Mouse (Mus musculus) forebrain, embryonic 13.5 days (tissue): ENCODE measurements around the gene Slc23a3. TPM values are rescaled to one million over a fixed set of nuclear protein-coding genes. Genes with fewer than 3 reads are reported as not detected.

ENCODE experiments used
- ATAC-seq: fragments of 200-750 bp; cut with Nextera tagmentation; 2 replicates; pipeline ENCODE4 v1.8.0; 2017
- H3K27ac ChIP-seq: fragments of 300-500 bp; sonication (generic); 2 replicates; pipeline ENCODE4 v1.5.1; 2015; ENCODE audit warnings: inconsistent platforms, mild to moderate bottlenecking, moderate library complexity
- H3K27me3 ChIP-seq: fragments of 300-500 bp; sonication (generic); 2 replicates; pipeline ENCODE4 v1.6.1; 2015; ENCODE audit warnings: mild to moderate bottlenecking, inconsistent platforms
- H3K36me3 ChIP-seq: fragments of 300-500 bp; sonication (generic); 2 replicates; pipeline ENCODE4 v1.6.1; 2015; ENCODE audit warnings: mild to moderate bottlenecking, inconsistent platforms; ENCODE audit not compliant: poor library complexity, severe bottlenecking
- H3K4me1 ChIP-seq: fragments of 300-500 bp; sonication (generic); 2 replicates; pipeline ENCODE4 v1.6.1; 2015; ENCODE audit warnings: inconsistent platforms
- H3K4me2 ChIP-seq: fragments of 300-500 bp; sonication (generic); 2 replicates; pipeline ENCODE4 v1.6.1; 2015; ENCODE audit warnings: inconsistent platforms, mild to moderate bottlenecking, moderate library complexity
- H3K4me3 ChIP-seq: fragments of 300-500 bp; sonication (generic); 2 replicates; pipeline ENCODE4 v1.5.1; 2015; ENCODE audit warnings: mild to moderate bottlenecking, inconsistent platforms
- H3K9ac ChIP-seq: fragments of 300-500 bp; sonication (generic); 2 replicates; pipeline ENCODE4 v1.6.1; 2015; ENCODE audit warnings: mild to moderate bottlenecking, inconsistent platforms
- H3K9me3 ChIP-seq: fragments of 300-500 bp; sonication (generic); replicated peaks from 2 replicates; pipeline ENCODE4 v1.6.1; 2016; ENCODE audit warnings: inconsistent platforms
- WGBS: fragments of 180-500 bp; shearing (Covaris S2); methylation state at CpG from one replicate; pipeline ENCODE4 v1.1.7; 2015; 5-methylcytosine and 5-hydroxymethylcytosine counted together
- polyA plus RNA-seq: library from polyadenylated mRNA; unstranded; fragments of >200 nt; fragmentation: Nextera tagmentation; extraction: Ambion mirVana; gene quantifications from 2 replicates; pipeline ENCODE4 v1.2.1, GENCODE M21; 2015

Slc23a3 gene
- polyA plus RNA-seq, 1 experiment from 2014 or later, result 0.08 TPM

DNA sequence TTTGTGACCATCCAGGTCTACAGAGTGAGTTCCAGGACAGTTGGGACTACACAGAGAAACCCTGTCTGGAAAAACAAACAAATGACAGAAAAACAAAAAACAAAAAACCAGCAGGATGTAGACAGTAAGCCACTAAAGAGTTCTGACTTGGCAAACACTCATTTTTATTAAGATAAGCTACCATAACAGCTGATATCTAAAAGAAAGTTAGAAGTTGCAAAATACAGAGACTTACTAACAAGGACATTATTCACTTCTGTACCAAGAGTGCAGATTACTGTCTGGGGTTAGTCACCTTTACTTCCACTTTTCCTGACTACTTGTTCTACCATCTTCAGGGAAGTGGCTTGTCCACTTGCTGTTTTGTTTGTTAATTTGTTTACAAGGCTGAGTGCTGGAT, 25.3 kb upstream of the Slc23a3 start:
- no peak overlapping the region for H3K4me3 ChIP-seq
- H3K9me3 ChIP-seq, result no peaks in the 10 kb centered on the region
- no peaks in the 10 kb centered on the region for H3K36me3 ChIP-seq
- no peaks in the 10 kb centered on the region for H3K27me3 ChIP-seq
- H3K9ac ChIP-seq, result no peak overlapping the region
- no peak for ATAC-seq
- H3K4me1 ChIP-seq, result no peaks in the 10 kb centered on the region
- no peak overlapping the region for H3K4me2 ChIP-seq
- no peak overlapping the region for H3K27ac ChIP-seq

DNA sequence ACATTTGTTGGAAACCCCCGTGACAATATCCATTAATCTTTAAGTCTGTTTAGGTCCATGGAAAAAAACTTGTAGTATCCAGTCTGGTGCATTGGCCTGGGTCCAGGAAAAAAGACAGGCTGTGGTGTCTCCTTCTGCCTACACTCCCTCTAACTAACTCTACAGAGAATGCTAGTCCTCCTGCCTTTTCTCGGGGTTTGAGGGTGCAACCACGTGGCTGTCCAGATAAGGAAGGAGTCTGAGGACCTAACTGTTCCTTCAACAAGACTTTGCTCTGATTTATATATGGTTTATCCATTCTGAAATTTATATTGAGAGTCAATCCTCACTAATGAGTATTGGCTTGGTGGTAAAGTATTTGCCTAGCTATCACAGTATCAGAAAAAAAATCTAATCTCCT, 22.1 kb upstream of the Slc23a3 start:
- H3K36me3 ChIP-seq, result no peaks in the 10 kb centered on the region
- no peak overlapping the region for H3K27ac ChIP-seq
- ATAC-seq, result no peak
- H3K9ac ChIP-seq, result no peak overlapping the region
- no peaks in the 10 kb centered on the region for H3K4me1 ChIP-seq
- H3K4me3 ChIP-seq, result no peak overlapping the region
- 76% methylated on average over 3 of the region's 3 CpGs for WGBS
- H3K27me3 ChIP-seq, result no peaks in the 10 kb centered on the region
- no peak overlapping the region for H3K4me2 ChIP-seq
- H3K9me3 ChIP-seq, result no peaks in the 10 kb centered on the region

DNA sequence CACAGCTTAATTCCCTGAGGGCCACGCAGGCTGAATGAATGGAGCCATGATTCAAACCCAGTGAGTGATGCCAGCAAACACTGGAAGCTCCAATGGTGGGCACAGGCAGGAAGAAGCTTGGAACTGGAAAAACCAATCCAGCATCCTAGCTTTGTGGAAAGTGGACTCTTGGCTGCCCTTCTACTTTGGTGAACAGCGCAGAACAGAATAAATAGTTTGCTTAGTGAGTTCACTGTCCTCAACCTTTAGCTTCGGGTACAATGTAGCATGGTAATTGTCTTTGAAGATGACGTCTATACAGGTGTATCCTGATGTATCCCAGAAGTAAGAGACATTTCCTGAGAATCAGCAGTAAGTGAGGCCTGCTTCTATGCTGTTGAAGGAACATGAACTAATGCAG, 15.0 kb upstream of the Slc23a3 start:
- H3K4me3 ChIP-seq, result no peak overlapping the region
- 91% methylated on average over 4 of the region's 4 CpGs for WGBS

DNA sequence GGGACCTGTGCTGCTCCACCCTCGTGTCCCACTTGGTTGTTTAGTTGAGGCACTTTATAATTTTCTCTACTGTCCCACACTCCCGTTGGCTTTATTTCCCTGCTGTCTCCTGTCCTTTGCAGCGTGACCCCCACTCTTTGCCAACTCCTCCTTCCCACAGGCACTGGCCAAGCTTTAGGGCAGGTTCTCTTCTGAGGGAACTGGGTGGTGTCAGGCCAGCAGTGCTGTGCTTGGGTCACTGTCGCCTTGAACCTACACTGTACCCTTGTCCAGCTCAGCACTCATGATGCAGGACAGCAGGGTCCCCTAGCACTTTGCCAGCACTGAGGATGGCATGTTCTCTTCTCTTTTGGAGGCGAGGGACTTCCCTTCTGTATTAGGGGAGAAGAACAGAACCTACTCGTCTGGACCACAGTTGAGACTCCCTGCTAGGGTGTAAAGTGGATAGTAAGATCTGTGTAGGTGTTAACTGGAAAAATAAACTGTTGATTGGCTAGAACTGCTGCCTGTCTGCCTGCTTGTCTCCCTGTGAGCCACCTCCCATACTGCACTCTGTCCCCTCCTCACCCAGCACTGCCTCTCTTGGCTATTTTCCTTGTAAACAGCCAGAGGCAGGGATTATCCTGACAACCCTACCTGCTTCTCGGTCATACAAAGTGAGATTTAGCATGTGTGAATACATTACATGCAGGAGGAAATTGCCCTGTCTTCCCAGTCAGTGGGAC, 13.9 kb upstream of the Slc23a3 start:
- Histone ChIP-seq H3K36me3 (peaks cover 56% of the 10 kb centered on the region), H3K9ac (no peak overlapping the region), H3K4me3 (no peak overlapping the region), H3K4me1 (peaks cover 14% of the 10 kb centered on the region), H3K27ac (no peak overlapping the region), H3K27me3 (no peaks in the 10 kb centered on the region), H3K9me3 (no peaks in the 10 kb centered on the region), H3K4me2 (no peak overlapping the region)
- 82% methylated on average over 7 of the region's 7 CpGs for WGBS
- ATAC-seq, result no peak

More for the DNA sequence above, 15.0 kb upstream of the Slc23a3 start:
- peaks cover 56% of the 10 kb centered on the region for H3K36me3 ChIP-seq
- no peak for ATAC-seq
- no peaks in the 10 kb centered on the region for H3K9me3 ChIP-seq
- no peak overlapping the region for H3K9ac ChIP-seq
- H3K27ac ChIP-seq, result no peak overlapping the region
- no peaks in the 10 kb centered on the region for H3K27me3 ChIP-seq
- H3K4me2 ChIP-seq, result no peak overlapping the region
- peaks cover 9% of the 10 kb centered on the region for H3K4me1 ChIP-seq

DNA sequence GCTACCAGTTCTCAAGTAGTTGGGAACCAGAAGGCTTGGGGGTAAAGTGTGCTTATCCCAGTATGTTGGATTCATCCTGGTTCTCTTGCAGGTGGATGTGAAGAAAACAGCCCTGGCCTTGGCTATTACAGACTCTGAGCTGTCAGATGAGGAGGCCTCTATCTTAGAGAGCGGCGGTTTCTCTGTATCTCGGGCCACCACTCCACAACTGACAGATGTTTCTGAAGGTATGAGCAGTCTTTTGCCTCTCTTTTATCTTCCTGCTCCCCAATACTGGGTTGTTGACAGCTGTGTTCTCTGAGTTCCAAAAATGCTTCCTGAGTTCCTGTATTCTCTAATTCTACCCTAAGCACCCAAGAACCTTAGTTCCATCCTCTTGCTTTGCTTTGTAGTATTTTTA, 11.9 kb upstream of the Slc23a3 start:
- Histone ChIP-seq H3K36me3 (peaks cover 56% of the 10 kb centered on the region), H3K9ac (no peak overlapping the region), H3K27ac (no peak overlapping the region), H3K27me3 (no peaks in the 10 kb centered on the region), H3K4me1 (peaks cover 23% of the 10 kb centered on the region), H3K4me2 (no peak overlapping the region), H3K4me3 (no peak overlapping the region), H3K9me3 (no peaks in the 10 kb centered on the region)
- ATAC-seq, result no peak
- WGBS, result 95% methylated on average over 3 of the region's 3 CpGs

DNA sequence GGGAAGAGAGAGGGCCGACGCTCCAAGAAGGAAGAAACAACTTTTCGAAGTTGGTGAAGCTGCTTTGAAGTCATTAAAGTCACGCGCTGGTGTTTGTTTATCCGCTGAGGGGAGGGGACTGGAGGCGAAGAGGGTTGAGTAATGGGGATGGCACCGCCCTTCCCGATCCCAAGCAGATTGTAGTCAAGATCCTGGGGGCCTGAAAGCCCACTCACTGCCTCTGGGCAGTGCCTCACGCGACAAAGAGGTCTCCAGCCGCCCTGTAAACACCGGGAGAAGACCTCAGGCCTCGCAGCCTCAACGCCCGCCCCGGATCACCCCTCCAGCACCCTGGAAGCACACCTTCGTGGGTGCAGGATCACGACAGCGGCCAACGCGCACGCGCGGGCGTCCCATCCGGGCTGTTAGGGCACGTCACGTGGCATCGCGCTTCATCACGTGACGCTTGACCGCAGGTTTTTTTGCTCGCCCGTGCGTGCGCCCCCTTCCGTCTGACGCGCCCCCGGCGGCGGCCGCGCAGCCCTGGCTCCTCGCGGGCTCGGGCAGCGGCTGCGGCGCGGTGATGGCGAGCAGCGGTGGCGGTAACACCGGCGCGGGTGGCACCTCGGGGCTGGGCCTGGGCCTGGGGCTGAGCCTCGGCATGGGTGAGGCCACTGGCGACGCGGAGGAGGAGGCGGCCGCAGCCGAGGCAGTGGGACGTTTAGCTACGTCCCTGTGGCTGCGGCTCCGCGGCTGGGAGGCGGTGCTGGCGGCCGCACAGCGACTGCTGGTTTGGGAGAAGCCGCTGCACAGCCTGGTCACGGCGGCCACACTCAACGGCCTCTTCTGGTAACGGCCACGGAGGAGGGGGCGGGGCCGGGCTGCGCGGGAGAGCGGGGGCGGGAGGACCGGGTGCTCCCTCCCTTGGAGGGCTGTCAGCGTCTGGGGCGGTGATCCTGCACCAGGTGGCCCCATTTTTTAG, 8.9 kb upstream of the Slc23a3 start, which contains the start of the genes Cnppd1 and Retreg2:
Gene Cnppd1 (minus strand): TSS at position 411 of the 961 bp plus-strand sequence.
Gene Retreg2 (plus strand): TSS at position 478 of the 961 bp plus-strand sequence.
- WGBS, result under 1% methylated on average over 70 of the region's 91 CpGs
- peak; percentile 90 for ATAC-seq
- peak within 1 kb of the TSS; percentile 94 for H3K9ac ChIP-seq

DNA sequence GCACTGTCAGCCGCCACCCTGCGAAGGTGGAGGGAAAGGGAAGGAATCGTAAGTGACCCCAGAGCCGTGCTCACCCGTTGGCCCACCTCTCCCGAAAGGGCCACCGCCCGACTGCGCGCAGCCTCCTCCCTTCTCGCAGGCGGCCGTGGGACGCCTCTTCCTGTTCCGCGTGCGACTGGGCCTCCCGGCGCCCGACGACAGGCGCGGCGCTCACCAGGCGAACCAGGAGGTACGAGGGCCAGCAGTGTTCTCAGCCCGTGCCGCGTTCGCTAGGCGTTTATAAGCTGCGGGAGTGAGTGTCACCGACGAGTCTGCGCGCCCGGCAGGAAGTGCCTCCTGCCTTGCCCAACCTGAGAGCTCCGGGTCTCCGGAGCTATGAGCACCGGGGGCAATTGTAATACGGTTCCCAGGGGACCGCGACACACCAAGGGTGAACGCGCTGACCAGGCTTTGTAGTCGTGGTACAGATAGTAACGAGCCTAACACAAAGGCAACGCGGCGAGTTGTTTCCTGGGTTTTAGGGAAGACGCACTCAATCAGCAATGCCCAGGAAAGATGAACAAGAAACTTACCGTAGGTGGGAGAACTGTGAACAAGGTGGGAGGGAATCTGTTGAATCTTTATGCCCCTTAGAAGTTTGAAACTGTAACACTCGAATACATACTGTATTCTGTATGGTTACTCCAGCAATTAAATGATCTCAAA, 7.9 kb upstream of the Slc23a3 start:
- 0 out of 2 replicates have a peak, but pooled peaks have one; percentile 4 for ATAC-seq
- Histone ChIP-seq H3K27ac (peak overlapping the region; percentile 97), H3K36me3 (peaks cover 55% of the 10 kb centered on the region), H3K9me3 (no peaks in the 10 kb centered on the region), H3K4me2 (peak overlapping the region; percentile 99), H3K4me3 (peak overlapping the region; percentile 87), H3K27me3 (no peaks in the 10 kb centered on the region), H3K9ac (peak overlapping the region; percentile 94), H3K4me1 (peaks cover 36% of the 10 kb centered on the region)
- WGBS, result under 1% methylated on average over 53 of the region's 53 CpGs

More for the DNA sequence above, 8.9 kb upstream of the Slc23a3 start, which contains the start of the genes Cnppd1 and Retreg2:
- H3K4me2 ChIP-seq, result peak within 1 kb of the TSS; percentile 99
- peaks cover 36% of the 10 kb centered on the region for H3K4me1 ChIP-seq
- no peaks in the 10 kb centered on the region for H3K9me3 ChIP-seq
- H3K36me3 ChIP-seq, result peaks cover 55% of the 10 kb centered on the region
- no peaks in the 10 kb centered on the region for H3K27me3 ChIP-seq
- peak within 1 kb of the TSS; percentile 87 for H3K4me3 ChIP-seq
- peak within 1 kb of the TSS; percentile 97 for H3K27ac ChIP-seq

DNA sequence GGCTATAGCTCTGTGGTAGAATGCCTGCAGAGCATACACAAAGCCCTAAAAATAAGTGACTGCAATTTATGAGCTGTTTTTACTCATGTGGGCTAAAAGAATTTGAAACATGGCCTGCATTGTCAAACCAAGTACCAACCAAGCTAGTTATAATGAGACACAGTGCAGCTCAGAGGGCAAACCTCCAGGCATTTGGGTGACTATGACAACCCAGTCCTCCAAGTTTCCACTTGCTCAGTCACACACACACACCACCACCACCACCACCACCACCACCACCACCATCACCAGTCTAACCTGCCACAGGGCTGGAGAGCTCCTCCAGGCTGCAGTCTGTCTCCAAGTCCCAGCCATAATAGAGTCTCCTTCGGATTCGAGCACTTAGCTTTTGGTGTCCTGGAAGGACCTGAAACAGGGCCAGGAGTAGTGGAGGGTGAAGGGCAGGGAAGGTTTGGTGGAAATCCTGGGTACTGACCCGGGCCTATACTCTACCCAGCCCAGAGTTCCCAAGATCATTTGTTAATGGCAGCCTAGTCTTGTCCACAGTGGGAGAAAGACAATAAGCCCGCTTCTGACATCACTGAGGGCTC, 7.0 kb upstream of the Slc23a3 start:
- peaks cover 36% of the 10 kb centered on the region for H3K4me1 ChIP-seq
- 65% methylated on average over 4 of the region's 4 CpGs for WGBS
- ATAC-seq, result no peak
- H3K4me2 ChIP-seq, result peak overlapping the region; percentile 99
- peak overlapping the region; percentile 94 for H3K9ac ChIP-seq
- peak overlapping the region; percentile 87 for H3K4me3 ChIP-seq
- H3K36me3 ChIP-seq, result peaks cover 55% of the 10 kb centered on the region
- H3K27me3 ChIP-seq, result no peaks in the 10 kb centered on the region
- no peaks in the 10 kb centered on the region for H3K9me3 ChIP-seq
- H3K27ac ChIP-seq, result no peak overlapping the region

DNA sequence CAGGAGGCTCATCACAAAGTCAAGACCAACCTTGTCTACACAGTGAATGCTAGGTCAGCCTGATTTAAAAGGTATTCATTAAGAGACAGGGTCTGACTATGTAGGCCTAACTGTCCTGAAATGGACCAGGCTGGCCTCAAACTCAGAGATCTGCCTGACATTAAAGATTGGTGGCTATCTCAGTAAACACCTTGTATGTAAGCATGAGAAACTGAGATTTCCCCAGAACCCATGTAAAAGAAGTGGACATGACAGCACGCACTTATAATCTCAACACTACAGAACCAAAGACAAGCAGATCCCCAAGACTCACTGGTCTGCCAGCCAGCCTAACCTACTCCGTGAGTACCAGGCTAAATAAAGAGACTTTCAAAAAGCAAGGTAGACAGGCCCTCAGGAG, 4.8 kb upstream of the Slc23a3 start:
- Histone ChIP-seq H3K27ac (no peak overlapping the region), H3K36me3 (peaks cover 49% of the 10 kb centered on the region), H3K4me3 (no peak overlapping the region), H3K4me2 (no peak overlapping the region), H3K4me1 (peaks cover 25% of the 10 kb centered on the region), H3K9ac (no peak overlapping the region), H3K27me3 (no peaks in the 10 kb centered on the region), H3K9me3 (no peaks in the 10 kb centered on the region)
- 92% methylated on average over 2 of the region's 2 CpGs for WGBS
- ATAC-seq, result no peak

DNA sequence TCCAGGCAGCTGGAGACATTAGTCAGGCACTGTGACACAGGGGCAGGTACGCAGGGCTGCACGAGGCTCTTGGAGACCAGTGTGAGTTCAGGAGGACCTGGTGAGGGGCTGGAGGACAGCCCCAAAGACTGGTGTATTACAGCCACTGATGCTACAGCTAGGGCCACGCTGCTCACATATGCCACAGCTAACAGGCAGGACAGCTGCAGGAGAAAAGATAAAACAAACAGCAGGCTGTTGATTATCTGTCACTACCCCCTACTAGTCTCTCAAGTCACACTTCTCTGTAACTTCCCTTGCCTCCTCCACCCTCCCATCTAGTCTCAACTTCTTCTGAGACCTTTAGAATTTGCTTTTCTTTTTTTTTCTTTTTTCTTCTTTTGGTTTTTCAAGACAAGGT, 3.0 kb upstream of the Slc23a3 start:
- H3K4me1 ChIP-seq, result peaks cover 23% of the 10 kb centered on the region
- no peak overlapping the region for H3K4me3 ChIP-seq
- H3K9ac ChIP-seq, result no peak overlapping the region
- no peaks in the 10 kb centered on the region for H3K27me3 ChIP-seq
- no peak overlapping the region for H3K27ac ChIP-seq
- H3K36me3 ChIP-seq, result peaks cover 49% of the 10 kb centered on the region
- no peak for ATAC-seq
- H3K9me3 ChIP-seq, result no peaks in the 10 kb centered on the region
- no peak overlapping the region for H3K4me2 ChIP-seq
- 76% methylated on average over 3 of the region's 3 CpGs for WGBS

DNA sequence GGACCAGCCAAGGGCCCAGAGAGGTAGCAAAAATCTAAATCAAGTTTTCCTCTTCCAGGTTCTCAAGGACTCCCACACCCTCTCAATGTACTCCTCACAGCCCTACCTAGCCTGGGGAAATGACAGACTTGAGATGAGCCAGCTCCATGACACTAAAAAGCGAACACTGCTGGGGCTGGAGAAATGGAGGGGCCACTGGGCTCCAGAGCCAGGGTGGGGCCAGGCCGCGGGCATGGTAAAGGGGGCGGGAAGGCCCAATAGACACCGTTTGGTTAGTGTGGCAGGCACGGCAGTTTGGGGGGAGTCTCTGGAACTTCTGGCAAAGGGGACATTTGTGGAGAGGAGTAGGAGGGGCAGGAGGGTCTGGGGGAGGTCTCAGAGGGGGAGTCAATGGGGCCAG, 2.6 kb upstream of the Slc23a3 start:
- H3K27ac ChIP-seq, result no peak overlapping the region
- H3K4me1 ChIP-seq, result peaks cover 20% of the 10 kb centered on the region
- H3K9me3 ChIP-seq, result no peaks in the 10 kb centered on the region
- WGBS, result 94% methylated on average over 6 of the region's 6 CpGs
- H3K4me3 ChIP-seq, result no peak overlapping the region
- H3K4me2 ChIP-seq, result no peak overlapping the region
- peaks cover 49% of the 10 kb centered on the region for H3K36me3 ChIP-seq
- H3K27me3 ChIP-seq, result no peaks in the 10 kb centered on the region
- ATAC-seq, result no peak
- no peak overlapping the region for H3K9ac ChIP-seq
